Mouse (Mus musculus): ENCODE results near the gene Insig1.

- TF ChIP-seq CTCF (IDR thresholded peaks at IDR 0.05; ENCODE audit: borderline replicate concordance, extremely low read depth, insufficient read depth, insufficient read length) (no peak), POLR2A (IDR thresholded peaks at IDR 0.05; ENCODE audit: borderline replicate concordance, extremely low read depth, insufficient read depth, insufficient read length, poor library complexity, severe bottlenecking) (no peak)
Observed at GRCm38 (mm10) chr5:28039746-28040655, 31.2 kb upstream of the Insig1 start.

Measured in brain, embryonic 14.5 days (tissue).